Comparison of ENCODE assay signal across 19 mouse cellular contexts in the genomic region with DNA sequence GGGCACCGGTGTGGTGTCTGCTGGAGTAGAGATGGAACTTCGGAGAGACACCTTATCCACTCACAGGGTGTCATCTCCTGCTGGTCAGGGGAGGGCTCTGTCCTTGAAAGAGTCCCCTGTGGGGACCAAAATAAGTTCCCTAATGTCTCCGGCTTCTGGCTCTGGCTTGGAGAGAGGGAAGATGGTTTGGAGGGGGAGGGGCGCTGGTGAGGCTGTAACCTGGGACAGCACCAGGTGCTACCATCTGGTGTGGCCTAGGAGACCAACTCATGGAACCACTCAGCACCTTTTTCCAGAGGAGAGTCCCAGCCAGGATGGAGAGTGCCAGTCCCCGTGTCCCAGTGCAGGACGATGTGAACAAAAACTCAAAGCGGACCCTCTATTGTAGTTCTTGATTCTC. TPM values are rescaled to one million over a fixed set of nuclear protein-coding genes. Genes with fewer than 3 reads are reported as not detected.
DNase-seq lines count a peak whose midpoint lies in the region; ATAC-seq and TF ChIP-seq lines count a peak whose summit lies in the region.
"Had no signal": no experiment of that assay in that cellular context is flagged by ENCODE, and none has a peak within 500 bp of the region (broad histone marks: within the 10 kb centered on the region; RNA-seq: fewer than 3 reads in every experiment).

No protein-coding gene starts in this region.

- ATAC-seq in cerebellum, adult (ENCODE audit: insufficient number of reproducible peaks, low FRiP score, low TSS enrichment): no peak
- no peak for ATAC-seq in hindbrain, postnatal 0 days
- ATAC-seq: forebrain, embryonic 14.5 days; forebrain, embryonic 16.5 days had no signal

- peak; percentile 38 for DNase-seq in cerebellum, adult 9-11 months
- peak; percentile 35 to 46 for DNase-seq in cerebellum, postnatal 14 days
- DNase-seq in cerebellum, adult 8-10 months: no peak
- DNase-seq in hindbrain, embryonic 10.5 days (ENCODE audit: low spot score): no peak
- DNase-seq in hindbrain, postnatal 0 days (ENCODE audit: low spot score): no peak
- DNase-seq: adrenal gland, adult 2 months; adrenal gland, postnatal 10 days; adrenal gland, postnatal 25 days; cerebellum, postnatal 36 days; embryo, embryonic 11 days had no signal

- no peak overlapping the region for H3K4me2 ChIP-seq in hindbrain, postnatal 0 days (ENCODE audit: low read depth, low read length)
- H3K4me2 ChIP-seq: embryonic facial prominence, embryonic 13.5 days; embryonic facial prominence, embryonic 15.5 days; forebrain, embryonic 12.5 days had no signal

- H3K27ac ChIP-seq in hindbrain, embryonic 10.5 days: peak overlapping the region; percentile 23; the same call in 1 of the 2 replicates
- H3K27ac ChIP-seq in hindbrain, postnatal 0 days: no peak overlapping the region
- H3K27ac ChIP-seq: embryonic facial prominence, embryonic 13.5 days; embryonic facial prominence, embryonic 15.5 days; forebrain, embryonic 10.5 days; forebrain, embryonic 12.5 days had no signal

- no peaks in the 10 kb centered on the region for H3K27me3 ChIP-seq in hindbrain, embryonic 10.5 days (ENCODE audit: insufficient read depth, poor library complexity, severe bottlenecking)
- H3K27me3 ChIP-seq in hindbrain, postnatal 0 days (ENCODE audit: insufficient read depth, low read length): no peaks in the 10 kb centered on the region
- H3K27me3 ChIP-seq: embryonic facial prominence, embryonic 13.5 days; embryonic facial prominence, embryonic 15.5 days; forebrain, embryonic 12.5 days had no signal

- no peak overlapping the region for H3K4me3 ChIP-seq in hindbrain, embryonic 10.5 days
- H3K4me3 ChIP-seq in hindbrain, postnatal 0 days (ENCODE audit: low read length): no peak overlapping the region
- H3K4me3 ChIP-seq: embryonic facial prominence, embryonic 13.5 days; embryonic facial prominence, embryonic 15.5 days; forebrain, embryonic 10.5 days; forebrain, embryonic 12.5 days had no signal

- H3K9ac ChIP-seq in hindbrain, postnatal 0 days (replicated peaks; ENCODE audit: low read length): no peak overlapping the region
- H3K9ac ChIP-seq: embryonic facial prominence, embryonic 13.5 days; embryonic facial prominence, embryonic 15.5 days; forebrain, embryonic 12.5 days had no signal

- 85% methylated on average over 7 of the region's 7 CpGs for WGBS in hindbrain, embryonic 10.5 days
- WGBS in hindbrain, postnatal 0 days: 91% methylated on average over 7 of the region's 7 CpGs

- peaks cover 53% of the 10 kb centered on the region for H3K36me3 ChIP-seq in hindbrain, embryonic 10.5 days
- H3K36me3 ChIP-seq in hindbrain, postnatal 0 days (ENCODE audit: insufficient read depth, low read length): no peaks in the 10 kb centered on the region

- H3K9me3 ChIP-seq in hindbrain, embryonic 10.5 days: no peaks in the 10 kb centered on the region
- H3K9me3 ChIP-seq in hindbrain, postnatal 0 days (ENCODE audit: low read length): no peaks in the 10 kb centered on the region
- H3K9me3 ChIP-seq: embryonic facial prominence, embryonic 13.5 days; embryonic facial prominence, embryonic 15.5 days; forebrain, embryonic 10.5 days; forebrain, embryonic 12.5 days had no signal

- TF ChIP-seq CTCF in hindbrain, postnatal 0 days (IDR thresholded peaks at IDR 0.05; ENCODE audit: low read depth): no peak

- peaks cover 54% of the 10 kb centered on the region for H3K4me1 ChIP-seq in hindbrain, embryonic 10.5 days (replicated peaks)
- peaks cover 6% of the 10 kb centered on the region; the same call in 1 of the 2 replicates for H3K4me1 ChIP-seq in hindbrain, postnatal 0 days (ENCODE audit: insufficient read depth, low read length)

RNA-seq across cellular contexts. Expression of gene Mrc2, which starts 58.2 kb away (rescaled TPM):
- polyA plus RNA-seq in hindbrain, embryonic 10.5 days (2016; fragmentation: Nextera tagmentation; extraction: Ambion mirVana): 19.7 and 19.8 TPM in 2 replicates
- total RNA-seq in hindbrain, postnatal 0 days (2014; rRNA removed): 21.4 and 28.5 TPM in 2 replicates
- polyA plus RNA-seq in hindbrain, postnatal 0 days (2015; fragmentation: Nextera tagmentation; extraction: Ambion mirVana): 3.7 and 4.2 TPM in 2 replicates
- total RNA-seq: common myeloid progenitor, adult 5-6 weeks; MEL had no signal

Comparison
In these comparisons a context has a peak if more than half of its experiments do, and no peak if none do; other contexts are left out.
1. DNase-seq: peak in cerebellum, adult 9-11 months (single experiment) and cerebellum, postnatal 14 days (2 of 2); none in cerebellum, adult 8-10 months (single experiment), hindbrain, embryonic 10.5 days (single experiment) and hindbrain, postnatal 0 days (single experiment).